Mouse (Mus musculus) E14TG2a.4 (cell line): Measurements from ENCODE around the gene Ces3b.
"Not testable (repeated sequence)": the region's sequence is repeated elsewhere in the genome, so short reads cannot be mapped to it uniquely, and the experiment has no call there.

Experiments
- CTCF ChIP-seq: conservative IDR thresholded peaks from 2 replicates; pipeline ENCODE4 v1.5.1; 2014; ENCODE audit warnings: low read length
- NANOG ChIP-seq: IDR thresholded peaks from 2 replicates; pipeline ENCODE4 v1.6.1; 2014; ENCODE audit warnings: borderline replicate concordance, low read length, mixed read lengths
- POU5F1 ChIP-seq: IDR thresholded peaks from 2 replicates; pipeline ENCODE4 v1.6.1; 2014; ENCODE audit warnings: low read length, borderline replicate concordance

GRCm38 (mm10) chr8:105102101-105102785 lies 18.7 kb downstream of the Ces3b start:
- not testable (repeated sequence) for TF ChIP-seq CTCF, POU5F1
- peak; percentile 53; the same call in 1 of the 2 replicates for TF ChIP-seq NANOG
